Mouse (Mus musculus) layer of hippocampus, adult 6 months (tissue): ENCODE data around the gene Zyg11b. TPM values are rescaled to one million over a fixed set of nuclear protein-coding genes. Genes with fewer than 3 reads are reported as not detected.

Experiments used
- long read RNA-seq, 2 experiments: library from polyadenylated mRNA; unstranded; transcript quantifications; one replicate each; pipeline ENCODE4 v2.0.0; 2019 to 2020
- polyA plus RNA-seq: library from polyadenylated mRNA; unstranded; fragments of <200 nt; fragmentation: Nextera tagmentation; gene quantifications from 2 replicates; pipeline ENCODE4 v1.2.3, GENCODE M21; 2021

Gene Zyg11b
- polyA plus RNA-seq = 29.0 and 29.2 TPM in 2 replicates
- long read RNA-seq, experiment 1, full-length matches to known transcripts = 10 of 50 reads
- long read RNA-seq, experiment 1, partial matches to known transcripts = 2 of 50 reads
- long read RNA-seq, experiment 1, other reads (novel, unspliced or antisense) = 38 of 50 reads
- long read RNA-seq, experiment 2, full-length matches to known transcripts = 29 of 127 reads
- long read RNA-seq, experiment 2, partial matches to known transcripts = 7 of 127 reads
- long read RNA-seq, experiment 2, other reads (novel, unspliced or antisense) = 91 of 127 reads

GRCm38 (mm10) chr4:108300670-108301373 is at the start of gene Zyg11b:
TSS of gene Zyg11b (minus strand) at chr4:108301096.

GRCm38 (mm10) chr4:108327730-108328484 is 27.0 kb upstream of the Zyg11b start, which contains the start of gene Coa7:
TSS of gene Coa7 (plus strand) at chr4:108328140.

GRCm38 (mm10) chr4:108217332-108218179 is 83.3 kb downstream of the Zyg11b start, which contains the start of gene Zyg11a:
TSS of gene Zyg11a (minus strand) at chr4:108218048.

Other genes with a start within 250 kb of the Zyg11b start
- gene Podn, start 204.7 kb downstream of the Zyg11b start, polyA plus RNA-seq = 0.95 and 0.97 TPM in 2 replicates
- 245 and 274 TPM in 2 replicates for gene Scp2, start 156.1 kb downstream of the Zyg11b start, polyA plus RNA-seq
- gene Echdc2, start 135.7 kb downstream of the Zyg11b start, polyA plus RNA-seq = 12.4 and 15.2 TPM in 2 replicates
- gene Zyg11a, start 83.0 kb downstream of the Zyg11b start, polyA plus RNA-seq = not detected in 2 replicates
- 19.1 and 27.6 TPM in 2 replicates for gene Coa7, start 27.0 kb upstream of the Zyg11b start, polyA plus RNA-seq
- gene Shisal2a, start 82.3 kb upstream of the Zyg11b start, polyA plus RNA-seq = 0.35 and 0.46 TPM in 2 replicates
- 12.3 and 13.0 TPM in 2 replicates for gene Gpx7, start 105.9 kb upstream of the Zyg11b start, polyA plus RNA-seq
- 4.0 and 5.5 TPM in 2 replicates for gene Tut4, start 158.3 kb upstream of the Zyg11b start, polyA plus RNA-seq